Mouse (Mus musculus): ENCODE results near the gene Dlg2. TPM values are rescaled to one million over a fixed set of nuclear protein-coding genes. Genes with fewer than 3 reads are reported as not detected.

Dlg2 gene
- polyA plus RNA-seq, 1 experiment from 2014 or later = 1.1 TPM

DNA sequence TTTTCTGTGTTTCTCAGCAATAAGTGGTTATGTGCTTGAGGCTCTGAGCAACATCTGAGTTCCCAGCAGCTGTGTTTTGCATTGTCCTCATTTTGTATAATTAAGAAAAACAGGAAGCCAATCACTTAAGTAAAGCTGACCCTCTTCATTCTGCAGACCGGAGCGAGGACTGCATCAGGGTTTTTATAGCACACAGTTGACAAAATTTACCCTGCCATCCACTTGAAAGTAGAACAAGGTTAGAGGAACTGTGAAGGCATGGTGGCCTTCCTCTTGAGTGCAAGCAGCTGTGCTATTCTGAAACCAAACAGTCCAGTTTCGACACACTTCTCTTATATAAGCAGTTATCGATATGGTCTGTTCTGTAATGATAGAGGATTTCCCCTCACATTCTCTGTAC is 947.3 kb downstream of the Dlg2 start:
- H3K4me2 ChIP-seq (ENCODE audit: low read depth, low read length) = no peak overlapping the region
- ATAC-seq (ENCODE audit: low read depth) = no peak
- H3K27me3 ChIP-seq (ENCODE audit: control insufficient read depth, insufficient read depth, low read depth, low read length) = no peaks in the 10 kb centered on the region
- 42% methylated on average over 4 of the region's 4 CpGs for WGBS
- no peak overlapping the region for H3K27ac ChIP-seq (ENCODE audit: low read length)
- H3K9me3 ChIP-seq (ENCODE audit: control insufficient read depth, low read length) = no peaks in the 10 kb centered on the region
- no peaks in the 10 kb centered on the region for H3K4me1 ChIP-seq (replicated peaks; ENCODE audit: control insufficient read depth, insufficient read depth, low read length)
- no peaks in the 10 kb centered on the region for H3K36me3 ChIP-seq (ENCODE audit: control insufficient read depth, insufficient read depth, low read length)
- H3K9ac ChIP-seq (ENCODE audit: low read length) = no peak overlapping the region
- no peak overlapping the region for H3K4me3 ChIP-seq (ENCODE audit: low read length)

DNA sequence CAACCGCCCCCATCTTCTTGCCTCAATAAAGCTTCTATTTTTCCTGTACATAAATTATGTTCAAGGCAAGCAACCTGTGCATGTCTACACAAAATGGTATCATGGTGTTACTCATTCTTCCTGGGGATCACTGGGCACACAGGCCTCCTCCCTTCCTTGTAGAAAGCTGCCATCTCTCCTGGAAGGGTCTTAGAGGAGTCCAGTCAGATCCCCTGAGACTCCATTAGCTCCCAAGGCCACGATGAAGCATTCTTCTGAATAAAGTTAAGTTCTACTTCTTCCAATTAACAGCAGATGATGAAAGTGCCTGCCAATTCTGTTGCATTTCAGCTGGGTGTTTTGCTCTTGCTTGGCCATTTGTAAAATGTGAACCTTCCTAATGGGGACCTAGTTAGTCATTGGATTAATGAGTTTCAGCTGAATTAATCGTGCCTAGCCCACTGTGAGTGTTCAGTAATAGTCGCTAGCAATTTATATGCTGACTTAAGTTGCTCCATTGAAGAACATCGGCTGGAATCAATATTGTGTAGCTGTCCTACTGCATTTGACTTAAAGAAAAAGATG is 953.3 kb downstream of the Dlg2 start:
- no peak for ATAC-seq (ENCODE audit: low read depth)
- no peaks in the 10 kb centered on the region for H3K27me3 ChIP-seq (ENCODE audit: control insufficient read depth, insufficient read depth, low read depth, low read length)
- no peaks in the 10 kb centered on the region for H3K4me1 ChIP-seq (replicated peaks; ENCODE audit: control insufficient read depth, insufficient read depth, low read length)
- no peak overlapping the region for H3K27ac ChIP-seq (ENCODE audit: low read length)
- no peak overlapping the region for H3K9ac ChIP-seq (ENCODE audit: low read length)
- no peak overlapping the region for H3K4me2 ChIP-seq (ENCODE audit: low read depth, low read length)
- H3K9me3 ChIP-seq (ENCODE audit: control insufficient read depth, low read length) = no peaks in the 10 kb centered on the region
- H3K4me3 ChIP-seq (ENCODE audit: low read length) = no peak overlapping the region
- no peaks in the 10 kb centered on the region for H3K36me3 ChIP-seq (ENCODE audit: control insufficient read depth, insufficient read depth, low read length)
- WGBS = 76% methylated on average over 5 of the region's 5 CpGs

DNA sequence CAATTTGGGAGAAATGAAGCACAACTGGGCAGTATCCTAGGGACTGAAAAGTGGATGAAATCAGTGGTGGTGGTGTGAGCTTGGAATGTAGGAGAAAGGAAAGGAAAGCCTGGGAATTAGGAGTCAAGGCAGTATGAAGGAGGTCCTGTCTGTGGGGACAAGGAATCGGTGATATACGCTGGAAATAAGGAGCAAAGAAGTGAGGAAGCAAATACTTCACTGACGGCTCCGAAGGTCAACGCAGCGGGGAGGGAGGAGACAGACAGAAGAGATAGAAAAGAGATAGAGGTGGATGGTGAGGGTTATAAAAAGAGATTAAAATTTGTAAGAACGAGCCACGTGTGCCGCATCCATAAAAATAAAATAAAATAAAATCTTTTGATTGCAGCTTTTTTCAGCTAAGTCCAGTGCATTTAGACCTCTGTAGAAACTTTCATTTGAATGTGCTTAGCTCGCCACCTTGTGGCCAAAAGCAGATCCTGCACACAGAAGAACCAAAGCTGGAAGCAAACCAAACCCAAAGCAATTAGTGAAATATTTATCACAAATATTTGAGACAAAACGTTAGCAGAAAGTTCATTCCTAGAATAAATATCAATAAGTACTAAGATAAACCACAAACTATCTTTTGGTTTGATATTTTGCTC is 955.2 kb downstream of the Dlg2 start:
- WGBS = 33% methylated on average over 11 of the region's 11 CpGs
- no peaks in the 10 kb centered on the region for H3K36me3 ChIP-seq (ENCODE audit: control insufficient read depth, insufficient read depth, low read length)
- ATAC-seq (ENCODE audit: low read depth) = no peak

DNA sequence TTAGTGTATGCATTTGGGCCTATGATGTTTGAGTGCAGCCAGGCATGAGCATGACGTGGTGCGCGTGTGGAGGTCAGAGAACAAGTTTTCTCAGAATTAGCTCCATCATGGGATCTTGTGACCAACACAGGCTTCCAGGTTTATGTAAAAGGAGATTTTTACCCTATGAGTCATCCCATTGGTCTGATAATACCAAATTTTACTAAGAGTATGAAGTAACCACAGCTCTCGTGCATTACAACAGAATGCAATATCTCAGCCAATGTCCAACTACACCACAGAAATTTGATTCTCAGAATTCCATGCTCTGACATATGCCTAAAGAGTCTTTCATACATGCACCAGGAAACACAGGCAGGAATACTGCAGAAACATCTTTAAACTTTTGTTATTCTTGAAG is 956.1 kb downstream of the Dlg2 start:
- no peak overlapping the region for H3K27ac ChIP-seq (ENCODE audit: low read length)
- no peak for ATAC-seq (ENCODE audit: low read depth)
- no peaks in the 10 kb centered on the region for H3K36me3 ChIP-seq (ENCODE audit: control insufficient read depth, insufficient read depth, low read length)
- no peak overlapping the region for H3K4me3 ChIP-seq (ENCODE audit: low read length)
- H3K9ac ChIP-seq (ENCODE audit: low read length) = no peak overlapping the region
- H3K9me3 ChIP-seq (ENCODE audit: control insufficient read depth, low read length) = no peaks in the 10 kb centered on the region
- WGBS = 83% methylated on average over 4 of the region's 4 CpGs
- no peaks in the 10 kb centered on the region for H3K27me3 ChIP-seq (ENCODE audit: control insufficient read depth, insufficient read depth, low read depth, low read length)
- H3K4me1 ChIP-seq (replicated peaks; ENCODE audit: control insufficient read depth, insufficient read depth, low read length) = no peaks in the 10 kb centered on the region
- no peak overlapping the region for H3K4me2 ChIP-seq (ENCODE audit: low read depth, low read length)

More for the DNA sequence above, 955.2 kb downstream of the Dlg2 start:
- no peaks in the 10 kb centered on the region for H3K9me3 ChIP-seq (ENCODE audit: control insufficient read depth, low read length)
- no peaks in the 10 kb centered on the region for H3K27me3 ChIP-seq (ENCODE audit: control insufficient read depth, insufficient read depth, low read depth, low read length)
- H3K27ac ChIP-seq (ENCODE audit: low read length) = no peak overlapping the region
- no peak overlapping the region for H3K9ac ChIP-seq (ENCODE audit: low read length)
- H3K4me2 ChIP-seq (ENCODE audit: low read depth, low read length) = no peak overlapping the region
- no peak overlapping the region for H3K4me3 ChIP-seq (ENCODE audit: low read length)
- no peaks in the 10 kb centered on the region for H3K4me1 ChIP-seq (replicated peaks; ENCODE audit: control insufficient read depth, insufficient read depth, low read length)

DNA sequence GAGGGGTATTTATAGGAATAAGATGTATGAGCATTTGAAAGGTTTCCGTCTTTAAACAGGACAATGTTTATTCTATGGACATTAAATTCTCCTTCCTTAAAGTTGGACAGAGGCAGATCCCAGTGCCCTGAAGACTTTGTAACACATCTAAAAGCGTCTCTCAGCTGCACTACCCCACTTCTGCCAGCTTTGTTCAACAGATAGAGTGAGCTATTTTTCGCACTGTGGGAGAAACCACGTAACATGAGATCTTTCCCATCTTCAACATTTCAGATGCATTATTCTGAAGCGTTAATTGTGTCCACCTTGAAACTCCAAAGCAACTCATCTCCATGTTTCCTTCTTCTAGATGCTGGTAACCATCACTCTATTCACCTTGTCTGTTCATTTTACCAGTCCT is 958.3 kb downstream of the Dlg2 start:
- no peaks in the 10 kb centered on the region for H3K9me3 ChIP-seq (ENCODE audit: control insufficient read depth, low read length)
- H3K27ac ChIP-seq (ENCODE audit: low read length) = no peak overlapping the region
- WGBS = 59% methylated on average over 5 of the region's 5 CpGs
- no peaks in the 10 kb centered on the region for H3K27me3 ChIP-seq (ENCODE audit: control insufficient read depth, insufficient read depth, low read depth, low read length)
- no peaks in the 10 kb centered on the region for H3K4me1 ChIP-seq (replicated peaks; ENCODE audit: control insufficient read depth, insufficient read depth, low read length)
- H3K36me3 ChIP-seq (ENCODE audit: control insufficient read depth, insufficient read depth, low read length) = no peaks in the 10 kb centered on the region
- ATAC-seq (ENCODE audit: low read depth) = no peak
- no peak overlapping the region for H3K4me3 ChIP-seq (ENCODE audit: low read length)
- no peak overlapping the region for H3K4me2 ChIP-seq (ENCODE audit: low read depth, low read length)
- H3K9ac ChIP-seq (ENCODE audit: low read length) = no peak overlapping the region

DNA sequence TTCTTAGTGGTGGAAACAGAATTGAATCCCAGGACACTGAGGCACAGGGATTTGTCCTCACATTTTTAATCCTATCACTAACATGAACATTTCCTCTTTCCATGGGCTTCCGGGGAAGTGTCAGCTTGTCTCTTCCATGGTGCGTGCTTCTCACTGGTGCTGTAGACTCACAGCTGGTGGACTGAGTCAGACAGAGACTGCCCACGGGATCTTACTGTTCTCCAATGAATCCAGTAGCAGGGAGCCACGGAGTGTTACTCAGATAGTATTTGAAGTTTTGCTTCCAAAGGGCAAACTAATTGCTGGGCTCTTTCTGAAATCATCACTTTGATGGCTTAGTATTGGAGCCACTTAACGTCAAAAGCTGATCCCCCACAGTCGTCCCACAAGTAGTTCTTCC is 963.9 kb downstream of the Dlg2 start:
- H3K4me1 ChIP-seq (replicated peaks; ENCODE audit: control insufficient read depth, insufficient read depth, low read length) = 0 out of 2 replicates have a peak, but pooled peaks cover 4% of the 10 kb centered on the region
- H3K4me2 ChIP-seq (ENCODE audit: low read depth, low read length) = no peak overlapping the region
- H3K9ac ChIP-seq (ENCODE audit: low read length) = no peak overlapping the region
- H3K36me3 ChIP-seq (ENCODE audit: control insufficient read depth, insufficient read depth, low read length) = no peaks in the 10 kb centered on the region
- WGBS = 68% methylated on average over 6 of the region's 6 CpGs
- no peaks in the 10 kb centered on the region for H3K27me3 ChIP-seq (ENCODE audit: control insufficient read depth, insufficient read depth, low read depth, low read length)
- no peak overlapping the region for H3K4me3 ChIP-seq (ENCODE audit: low read length)
- no peak for ATAC-seq (ENCODE audit: low read depth)
- no peak overlapping the region for H3K27ac ChIP-seq (ENCODE audit: low read length)
- no peaks in the 10 kb centered on the region for H3K9me3 ChIP-seq (ENCODE audit: control insufficient read depth, low read length)

DNA sequence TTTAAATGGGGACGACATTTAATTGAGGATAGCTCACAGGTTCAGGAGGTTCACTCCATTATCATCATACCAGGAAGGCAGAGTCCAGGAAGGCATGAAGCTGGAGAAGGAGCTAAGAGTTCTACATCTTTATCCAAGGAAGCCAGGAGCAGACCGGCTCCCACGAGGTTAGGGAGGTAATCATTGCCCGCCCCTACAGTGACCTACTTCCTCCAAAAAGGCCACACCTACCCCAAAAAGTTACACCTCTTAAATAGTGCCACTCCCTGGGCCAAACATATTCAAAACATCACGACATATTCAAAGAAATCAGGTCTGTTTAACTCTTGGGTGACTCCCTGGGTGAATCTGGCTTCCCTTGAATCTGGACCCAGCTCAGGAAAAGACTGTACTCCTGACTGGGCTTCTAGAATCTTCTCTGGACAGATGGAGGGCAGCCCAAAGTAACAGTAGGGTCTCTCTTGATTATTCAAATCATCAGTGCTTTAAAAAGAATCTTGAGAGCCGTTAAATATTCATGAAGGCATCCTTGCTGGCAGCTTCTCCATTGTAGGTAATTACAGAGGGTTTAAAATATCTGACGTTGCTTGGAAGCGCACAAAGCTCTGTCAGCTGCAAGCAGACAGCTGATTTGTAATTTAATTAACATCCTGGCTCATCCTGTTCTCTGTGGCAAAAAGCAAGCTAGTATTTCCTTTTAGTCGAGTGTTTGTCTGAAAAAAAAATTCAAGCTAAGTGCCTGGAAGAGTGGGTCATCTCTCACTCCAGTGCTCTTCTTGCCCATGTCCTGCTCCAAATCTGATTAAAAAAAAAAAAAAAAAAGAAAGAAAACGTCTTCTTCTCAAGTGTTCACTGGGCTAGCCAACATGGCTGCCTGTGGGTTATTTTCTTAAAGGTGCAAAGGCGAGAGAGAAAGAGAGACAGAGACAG is 966.2 kb downstream of the Dlg2 start:
- H3K27me3 ChIP-seq (ENCODE audit: control insufficient read depth, insufficient read depth, low read depth, low read length) = no peaks in the 10 kb centered on the region
- ATAC-seq (ENCODE audit: low read depth) = no peak
- no peaks in the 10 kb centered on the region for H3K9me3 ChIP-seq (ENCODE audit: control insufficient read depth, low read length)
- H3K36me3 ChIP-seq (ENCODE audit: control insufficient read depth, insufficient read depth, low read length) = no peaks in the 10 kb centered on the region
- 0 out of 2 replicates have a peak, but pooled peaks cover 4% of the 10 kb centered on the region for H3K4me1 ChIP-seq (replicated peaks; ENCODE audit: control insufficient read depth, insufficient read depth, low read length)
- H3K9ac ChIP-seq (ENCODE audit: low read length) = no peak overlapping the region
- no peak overlapping the region for H3K4me2 ChIP-seq (ENCODE audit: low read depth, low read length)
- H3K4me3 ChIP-seq (ENCODE audit: low read length) = no peak overlapping the region
- WGBS = 56% methylated on average over 11 of the region's 11 CpGs
- no peak overlapping the region for H3K27ac ChIP-seq (ENCODE audit: low read length)

DNA sequence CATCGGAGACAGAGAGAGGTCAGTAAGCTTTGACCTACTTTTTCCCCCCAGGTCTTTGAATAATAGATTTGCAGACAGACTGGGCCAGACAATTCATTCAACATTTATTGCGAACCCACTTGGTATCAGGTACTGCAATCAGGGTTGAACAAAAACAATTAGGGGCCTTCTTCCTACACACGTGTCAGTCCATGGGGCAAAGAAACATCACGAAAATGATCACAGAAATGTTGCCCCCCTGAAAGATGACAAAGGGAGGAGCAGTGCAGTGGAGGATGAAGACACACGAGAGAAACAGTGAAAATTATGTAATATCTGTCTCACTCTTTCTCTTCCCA is 966.9 kb downstream of the Dlg2 start:
- H3K4me1 ChIP-seq (replicated peaks; ENCODE audit: control insufficient read depth, insufficient read depth, low read length) = 0 out of 2 replicates have a peak, but pooled peaks cover 4% of the 10 kb centered on the region
- no peaks in the 10 kb centered on the region for H3K36me3 ChIP-seq (ENCODE audit: control insufficient read depth, insufficient read depth, low read length)
- no peak for ATAC-seq (ENCODE audit: low read depth)
- WGBS = 68% methylated on average over 5 of the region's 5 CpGs
- H3K9me3 ChIP-seq (ENCODE audit: control insufficient read depth, low read length) = no peaks in the 10 kb centered on the region
- no peak overlapping the region for H3K4me2 ChIP-seq (ENCODE audit: low read depth, low read length)
- H3K27me3 ChIP-seq (ENCODE audit: control insufficient read depth, insufficient read depth, low read depth, low read length) = no peaks in the 10 kb centered on the region
- H3K4me3 ChIP-seq (ENCODE audit: low read length) = no peak overlapping the region
- H3K27ac ChIP-seq (ENCODE audit: low read length) = no peak overlapping the region
- H3K9ac ChIP-seq (ENCODE audit: low read length) = no peak overlapping the region

DNA sequence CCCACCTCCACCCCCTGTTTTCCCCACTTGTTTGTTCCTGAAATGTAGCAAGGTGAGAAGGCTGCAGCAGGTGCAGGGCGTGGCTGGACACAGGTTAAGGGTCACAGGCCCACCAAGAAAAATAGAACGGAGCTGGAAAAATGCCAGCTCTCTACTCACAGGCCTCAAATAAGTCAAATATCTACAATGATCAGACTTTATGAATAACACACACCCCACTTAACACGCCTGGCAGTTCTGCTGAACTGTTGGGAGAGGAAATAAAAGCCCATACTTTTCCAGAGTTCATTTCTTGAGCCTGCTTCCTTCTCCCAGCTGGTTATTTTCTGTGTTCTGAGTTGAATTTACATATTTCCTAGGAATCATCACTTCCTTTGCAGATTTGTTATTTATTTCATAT is 967.4 kb downstream of the Dlg2 start:
- Histone ChIP-seq H3K4me2 (ENCODE audit: low read depth, low read length) (no peak overlapping the region), H3K36me3 (ENCODE audit: control insufficient read depth, insufficient read depth, low read length) (no peaks in the 10 kb centered on the region), H3K9me3 (ENCODE audit: control insufficient read depth, low read length) (no peaks in the 10 kb centered on the region), H3K9ac (ENCODE audit: low read length) (no peak overlapping the region), H3K4me3 (ENCODE audit: low read length) (no peak overlapping the region), H3K27ac (ENCODE audit: low read length) (no peak overlapping the region), H3K4me1 (replicated peaks; ENCODE audit: control insufficient read depth, insufficient read depth, low read length) (0 out of 2 replicates have a peak, but pooled peaks cover 4% of the 10 kb centered on the region), H3K27me3 (ENCODE audit: control insufficient read depth, insufficient read depth, low read depth, low read length) (no peaks in the 10 kb centered on the region)
- no peak for ATAC-seq (ENCODE audit: low read depth)
- WGBS = 39% methylated on average over 3 of the region's 3 CpGs
